Mouse (Mus musculus): Measurements from ENCODE around the gene Adcy9. TPM values are rescaled to one million over a fixed set of nuclear protein-coding genes. Genes with fewer than 3 reads are reported as not detected.

The Adcy9 gene
- polyA plus RNA-seq, 1 experiment from 2014 or later: 2.7 TPM

Other genes starting within 250 kb of the Adcy9 start
- 39.9 and 41.3 TPM in 2 replicates for gene Crebbp, start 206.5 kb downstream of the Adcy9 start, polyA plus RNA-seq (2016; fragmentation: Nextera tagmentation; extraction: Ambion mirVana)
- 21.5 and 22.1 TPM in 2 replicates for gene Srl, start 121.3 kb upstream of the Adcy9 start, polyA plus RNA-seq (2016; fragmentation: Nextera tagmentation; extraction: Ambion mirVana)
- 17.8 and 19.2 TPM in 2 replicates for gene Tfap4, start 139.4 kb upstream of the Adcy9 start, polyA plus RNA-seq (2016; fragmentation: Nextera tagmentation; extraction: Ambion mirVana)
- gene Glis2, start 174.2 kb upstream of the Adcy9 start, polyA plus RNA-seq (2016; fragmentation: Nextera tagmentation; extraction: Ambion mirVana): 28.2 and 35.6 TPM in 2 replicates
- 112 and 123 TPM in 2 replicates for gene Pam16, start 204.5 kb upstream of the Adcy9 start, polyA plus RNA-seq (2016; fragmentation: Nextera tagmentation; extraction: Ambion mirVana)
- 7.7 and 11.1 TPM in 2 replicates for gene Vasn, start 219.4 kb upstream of the Adcy9 start, polyA plus RNA-seq (2016; fragmentation: Nextera tagmentation; extraction: Ambion mirVana)
- 55.9 and 58.5 TPM in 2 replicates for gene Dnaja3, start 219.5 kb upstream of the Adcy9 start, polyA plus RNA-seq (2016; fragmentation: Nextera tagmentation; extraction: Ambion mirVana)